Mouse (Mus musculus) hindbrain, embryonic 16.5 days (tissue): ENCODE measurements around the gene Dock6. TPM values are rescaled to one million over a fixed set of nuclear protein-coding genes. Genes with fewer than 3 reads are reported as not detected.

ENCODE experiments used
- ATAC-seq: fragments of 200-750 bp; cut with Nextera tagmentation; 2 replicates; pipeline ENCODE4 v1.8.0; 2017; ENCODE audit warnings: moderate TSS enrichment, moderate library complexity
- H3K27ac ChIP-seq: fragments of 300-500 bp; sonication (generic); 2 replicates; pipeline ENCODE4 v1.5.1; 2014; ENCODE audit warnings: low read depth, mild to moderate bottlenecking, control low read depth, low read length, moderate library complexity
- H3K27me3 ChIP-seq: fragments of 300-500 bp; sonication (generic); replicated peaks from 2 replicates; pipeline ENCODE4 v1.6.1; 2014; ENCODE audit warnings: low read length; ENCODE audit not compliant: control insufficient read depth, insufficient read depth
- H3K36me3 ChIP-seq: fragments of 300-500 bp; sonication (generic); 2 replicates; pipeline ENCODE4 v1.6.1; 2014; ENCODE audit warnings: mild to moderate bottlenecking, low read length, moderate library complexity, mixed read lengths; ENCODE audit not compliant: control insufficient read depth, insufficient read depth
- H3K4me1 ChIP-seq: fragments of 300-500 bp; sonication (generic); 2 replicates; pipeline ENCODE4 v1.6.1; 2014; ENCODE audit warnings: low read depth, low read length; ENCODE audit not compliant: control insufficient read depth, insufficient read depth
- H3K4me2 ChIP-seq: fragments of 300-500 bp; sonication (generic); 2 replicates; pipeline ENCODE4 v1.6.1; 2014; ENCODE audit warnings: mild to moderate bottlenecking, low read length, control low read depth, moderate library complexity
- H3K4me3 ChIP-seq: fragments of 300-500 bp; sonication (generic); 2 replicates; pipeline ENCODE4 v1.5.1; 2014; ENCODE audit warnings: mild to moderate bottlenecking, low read length, control low read depth, moderate library complexity
- H3K9ac ChIP-seq: fragments of 300-500 bp; sonication (generic); 2 replicates; pipeline ENCODE4 v1.6.1; 2014; ENCODE audit warnings: low read depth, mild to moderate bottlenecking, control low read depth, low read length, moderate library complexity
- H3K9me3 ChIP-seq: fragments of 300-500 bp; sonication (generic); 2 replicates; pipeline ENCODE4 v1.6.1; 2014; ENCODE audit warnings: mild to moderate bottlenecking, low read length, moderate library complexity; ENCODE audit not compliant: control insufficient read depth
- WGBS: fragments of 180-500 bp; shearing (Covaris S2); extraction: QIAGEN DNeasy Blood & Tissue Kit; methylation state at CpG from one replicate; pipeline ENCODE4 v1.1.7; 2014; 5-methylcytosine and 5-hydroxymethylcytosine counted together
- microRNA-seq: library from miRNA; unstranded; fragments of <30 nt; microRNA quantifications from one replicate; pipeline ENCODE4, GENCODE M21; 2017
- polyA plus RNA-seq: library from polyadenylated mRNA; unstranded; fragments of >200 nt; fragmentation: Nextera tagmentation; extraction: Ambion mirVana; gene quantifications from 2 replicates; pipeline ENCODE4 v1.2.1, GENCODE M21; 2015

Dock6 gene
- polyA plus RNA-seq, 1 experiment from 2014 or later, result 16.0 TPM

DNA sequence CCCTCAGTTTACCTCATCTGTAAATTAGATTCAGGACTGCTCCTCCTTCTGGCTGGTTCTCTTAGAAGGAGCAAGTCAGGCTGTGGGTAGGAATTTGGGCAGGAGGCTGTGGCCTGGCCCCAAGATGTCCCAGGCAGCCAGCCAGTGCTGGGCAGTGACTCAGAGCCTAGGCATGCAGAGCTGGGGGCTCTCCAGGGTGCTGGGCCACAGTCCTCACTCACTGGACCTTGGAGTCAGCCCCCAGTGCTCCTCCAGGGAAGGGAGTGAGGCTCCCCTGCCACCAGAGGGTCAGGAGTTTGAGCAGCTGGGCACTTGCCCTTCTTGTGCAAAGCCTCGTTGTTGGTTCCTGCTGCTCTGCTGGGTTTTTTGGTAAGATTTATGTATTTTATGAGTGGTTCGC, 98.4 kb downstream of the Dock6 start:
- no peaks in the 10 kb centered on the region for H3K27me3 ChIP-seq
- no peaks in the 10 kb centered on the region for H3K36me3 ChIP-seq
- no peak overlapping the region for H3K4me3 ChIP-seq
- no peaks in the 10 kb centered on the region for H3K9me3 ChIP-seq
- ATAC-seq, result no peak
- H3K4me2 ChIP-seq, result no peak overlapping the region
- 75% methylated on average over 2 of the region's 2 CpGs for WGBS
- H3K9ac ChIP-seq, result no peak overlapping the region
- no peak overlapping the region for H3K27ac ChIP-seq
- H3K4me1 ChIP-seq, result no peaks in the 10 kb centered on the region

DNA sequence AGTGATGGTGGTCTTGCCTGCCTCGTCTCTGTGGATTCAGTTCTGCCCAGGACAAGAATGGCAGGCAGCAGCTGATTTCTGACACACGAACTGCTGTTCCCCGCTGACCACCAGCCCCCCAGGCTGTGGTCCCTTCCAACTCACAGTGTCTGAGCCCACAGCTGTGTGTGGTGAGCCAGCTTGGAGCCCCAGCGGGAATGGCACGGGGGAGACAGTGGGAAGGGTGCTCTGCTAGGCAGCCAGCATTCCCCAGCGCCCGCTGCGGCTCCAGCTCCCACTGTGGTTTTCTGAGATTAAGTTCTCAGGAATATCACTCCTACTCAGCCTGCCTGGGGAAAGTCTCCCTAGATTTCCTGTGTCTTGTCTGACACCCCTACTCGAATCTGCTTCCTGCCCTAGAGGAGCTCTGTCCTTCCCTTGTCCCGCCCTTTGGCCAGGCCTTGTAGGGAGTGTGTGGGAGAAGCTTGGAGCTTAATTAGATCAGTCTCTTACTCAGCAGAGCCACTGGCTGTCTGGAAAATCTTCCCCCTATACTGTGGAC, 100.1 kb downstream of the Dock6 start:
- ATAC-seq, result no peak
- Histone ChIP-seq H3K27me3 (no peaks in the 10 kb centered on the region), H3K4me3 (no peak overlapping the region), H3K9ac (no peak overlapping the region), H3K36me3 (peaks cover under 1% of the 10 kb centered on the region), H3K9me3 (no peaks in the 10 kb centered on the region), H3K4me2 (no peak overlapping the region), H3K4me1 (no peaks in the 10 kb centered on the region; the same call in 1 of the 2 replicates), H3K27ac (no peak overlapping the region)
- 63% methylated on average over 10 of the region's 10 CpGs for WGBS

- Histone ChIP-seq H3K4me1 (no peaks in the 10 kb centered on the region; the same call in 1 of the 2 replicates), H3K4me3 (no peak overlapping the region), H3K27ac (no peak overlapping the region), H3K4me2 (no peak overlapping the region), H3K36me3 (peaks cover 8% of the 10 kb centered on the region), H3K9ac (no peak overlapping the region), H3K9me3 (no peaks in the 10 kb centered on the region), H3K27me3 (no peaks in the 10 kb centered on the region)
- 63% methylated on average over 6 of the region's 6 CpGs for WGBS
- no peak for ATAC-seq
Observed at GRCm38 (mm10) chr9:21751347-21751746, 101.1 kb downstream of the Dock6 start.

- H3K36me3 ChIP-seq, result peaks cover 16% of the 10 kb centered on the region
- no peaks in the 10 kb centered on the region for H3K27me3 ChIP-seq
- H3K9ac ChIP-seq, result no peak overlapping the region
- 69% methylated on average over 3 of the region's 3 CpGs for WGBS
- no peak overlapping the region for H3K4me3 ChIP-seq
- no peaks in the 10 kb centered on the region for H3K9me3 ChIP-seq
- H3K27ac ChIP-seq, result no peak overlapping the region
- no peak overlapping the region for H3K4me2 ChIP-seq
- H3K4me1 ChIP-seq, result no peaks in the 10 kb centered on the region; the same call in 1 of the 2 replicates
- ATAC-seq, result no peak
Observed at GRCm38 (mm10) chr9:21750370-21750769, 102.1 kb downstream of the Dock6 start.

Small RNA genes lying within 50 kb of the gene (microRNA-seq; reads per million reads assigned to microRNA genes)
- gene Mir7083, result 5.8 reads per million, percentile 19 among the genes with 10 or more reads in this experiment

Other genes with a start within 250 kb of the Dock6 start
- 109 and 130 TPM in 2 replicates for gene Smarca4, start 236.5 kb downstream of the Dock6 start, polyA plus RNA-seq
- 15.6 and 17.5 TPM in 2 replicates for gene Ldlr, start 129.2 kb downstream of the Dock6 start, polyA plus RNA-seq
- gene Spc24, start 92.3 kb downstream of the Dock6 start, polyA plus RNA-seq, result 21.2 and 26.0 TPM in 2 replicates
- gene Kank2, start 53.9 kb downstream of the Dock6 start, polyA plus RNA-seq, result 3.9 and 4.7 TPM in 2 replicates
- gene Angptl8, start 17.1 kb downstream of the Dock6 start, polyA plus RNA-seq, result 0.25 and 0.66 TPM in 2 replicates
- gene Rab3d, start 65.6 kb upstream of the Dock6 start, polyA plus RNA-seq, result 23.6 and 24.3 TPM in 2 replicates
- 9.7 and 9.8 TPM in 2 replicates for gene Ccdc159, start 74.8 kb upstream of the Dock6 start, polyA plus RNA-seq
- 56.5 and 61.0 TPM in 2 replicates for gene Tmem205, start 74.9 kb upstream of the Dock6 start, polyA plus RNA-seq
- gene Plppr2, start 84.4 kb upstream of the Dock6 start, polyA plus RNA-seq, result 106 and 115 TPM in 2 replicates
- 8.1 and 8.7 TPM in 2 replicates for gene Swsap1, start 103.1 kb upstream of the Dock6 start, polyA plus RNA-seq
- 1.2 and 1.4 TPM in 2 replicates for gene Epor, start 110.9 kb upstream of the Dock6 start, polyA plus RNA-seq
- gene Rgl3, start 136.8 kb upstream of the Dock6 start, polyA plus RNA-seq, result 2.0 and 2.1 TPM in 2 replicates
- gene Ccdc151, start 150.0 kb upstream of the Dock6 start, polyA plus RNA-seq, result 5.9 and 6.4 TPM in 2 replicates
- gene Prkcsh, start 150.2 kb upstream of the Dock6 start, polyA plus RNA-seq, result 93.7 and 97.3 TPM in 2 replicates
- gene Elavl3, start 199.4 kb upstream of the Dock6 start, polyA plus RNA-seq, result 77.8 and 80.4 TPM in 2 replicates
- gene Gm49318, start 218.6 kb upstream of the Dock6 start, polyA plus RNA-seq, result not detected in 2 replicates
- 16.6 and 16.7 TPM in 2 replicates for gene Zfp653, start 218.7 kb upstream of the Dock6 start, polyA plus RNA-seq
- gene Ecsit, start 232.8 kb upstream of the Dock6 start, polyA plus RNA-seq, result 60.9 and 62.3 TPM in 2 replicates
- gene Cnn1, start 246.6 kb upstream of the Dock6 start, polyA plus RNA-seq, result 0.93 and 1.4 TPM in 2 replicates